9 mouse cellular contexts compared by ENCODE assay signal in the genomic region with DNA sequence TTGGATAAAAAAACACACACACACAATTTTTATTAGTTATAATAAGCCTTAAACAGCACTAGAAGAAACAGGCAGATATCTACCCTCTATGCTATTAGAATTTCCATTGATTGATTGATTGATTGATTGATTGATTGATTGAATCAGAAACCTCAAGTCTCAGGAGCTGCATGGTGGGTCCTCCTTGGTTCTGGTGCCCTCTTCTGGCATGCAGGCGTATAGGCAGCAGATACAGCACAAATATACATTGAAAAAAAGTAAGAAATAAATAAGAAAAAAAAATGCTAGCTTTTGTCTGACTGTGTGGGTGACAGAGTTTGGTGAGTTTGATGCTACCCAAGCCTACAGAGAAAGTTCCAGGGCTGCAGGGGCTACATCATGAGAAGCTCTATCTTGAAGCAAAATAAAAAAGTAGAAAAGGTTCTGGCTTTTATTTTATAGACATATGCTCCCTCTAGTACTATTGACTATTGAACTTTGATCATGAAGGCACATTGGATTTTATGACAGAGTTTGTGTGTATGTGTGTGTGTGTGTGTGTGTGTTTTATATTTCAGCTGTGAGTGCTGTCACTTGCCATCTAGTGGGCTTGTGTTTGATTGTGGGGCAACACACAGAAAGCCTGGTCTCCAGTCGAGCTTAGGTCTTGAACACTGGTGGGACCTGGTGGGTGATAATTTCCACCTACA. TPM values are rescaled to one million over a fixed set of nuclear protein-coding genes. Genes with fewer than 3 reads are reported as not detected.
DNase-seq lines count a peak whose midpoint lies in the region; ATAC-seq and TF ChIP-seq lines count a peak whose summit lies in the region.
"Had no signal": no experiment of that assay in that cellular context is flagged by ENCODE, and none has a peak within 500 bp of the region (broad histone marks: within the 10 kb centered on the region; RNA-seq: fewer than 3 reads in every experiment).

No protein-coding gene starts in this region.

- DNase-seq in left cerebral cortex, adult 2 months (ENCODE audit: extremely low spot score in 1 of 2, low spot score in 2 of 2): no peak
- DNase-seq in left cerebral cortex, adult 9 months (ENCODE audit: low spot score in 2 of 2): no peak
- DNase-seq in ES-CJ7 (ENCODE audit: low read depth, low spot score): peak; percentile 47
- DNase-seq in c-Kit-positive CD71-positive TER-119-positive erythroid progenitor cells, embryonic 14.5 days (ENCODE audit: low spot score): peak; percentile 78
- DNase-seq in mesoderm, embryonic 11.5 days (ENCODE audit: low read depth, low spot score): peak; percentile 61
- no peak for DNase-seq in cerebellum, postnatal 25 days

- no peak overlapping the region for H3K4me2 ChIP-seq in kidney, embryonic 15.5 days
- H3K4me2 ChIP-seq: hindbrain, embryonic 15.5 days had no signal

- no peaks in the 10 kb centered on the region for H3K27me3 ChIP-seq in kidney, embryonic 15.5 days
- H3K27me3 ChIP-seq: hindbrain, embryonic 15.5 days had no signal

- peaks cover 15% of the 10 kb centered on the region for H3K9me3 ChIP-seq in kidney, embryonic 15.5 days (replicated peaks)

- ATAC-seq in kidney, embryonic 15.5 days (replicated peaks; ENCODE audit: low FRiP score): no peak
- ATAC-seq in granulocyte monocyte progenitor cell, adult 5-6 weeks (replicated peaks; ENCODE audit: poor library complexity, severe bottlenecking): no peak; the same call in 1 of the 2 replicates

- peaks cover 37% of the 10 kb centered on the region for H3K36me3 ChIP-seq in kidney, embryonic 15.5 days

- 86% methylated on average over 2 of the region's 2 CpGs for WGBS in kidney, embryonic 15.5 days

- TF ChIP-seq CTCF in left cerebral cortex, adult 2 months (IDR thresholded peaks at IDR 0.05): peak; percentile 31

- H3K4me3 ChIP-seq in left cerebral cortex, adult 2 months: no peak overlapping the region
- H3K4me3 ChIP-seq in kidney, embryonic 15.5 days (replicated peaks): no peak overlapping the region
- H3K4me3 ChIP-seq: hindbrain, embryonic 15.5 days had no signal

- H3K9ac ChIP-seq in kidney, embryonic 15.5 days: no peak overlapping the region
- H3K9ac ChIP-seq: hindbrain, embryonic 15.5 days had no signal

- H3K4me1 ChIP-seq in kidney, embryonic 15.5 days: no peaks in the 10 kb centered on the region
- H3K4me1 ChIP-seq: hindbrain, embryonic 15.5 days had no signal

- no peak overlapping the region for H3K27ac ChIP-seq in left cerebral cortex, adult 2 months
- no peak overlapping the region for H3K27ac ChIP-seq in kidney, embryonic 15.5 days
- H3K27ac ChIP-seq: hindbrain, embryonic 15.5 days had no signal

- intact Hi-C loops in left cerebral cortex, adult 2 months (cut with DNase I): no loop called here

RNA-seq across cellular contexts. Expression of a gene that starts 25.7 kb away (rescaled TPM):
- total RNA-seq in left cerebral cortex, adult 2 months (2021): 10 to 100 TPM; 26.1 to 26.5 TPM
- 23.5 and 27.0 TPM in 2 replicates for polyA plus RNA-seq in kidney, embryonic 15.5 days (2015; fragmentation: Nextera tagmentation; extraction: Ambion mirVana)
- total RNA-seq in granulocyte monocyte progenitor cell, adult 5-6 weeks (2014; fragmentation: Nextera tagmentation): 39.0 and 72.4 TPM in 2 replicates
- 28.9 and 68.4 TPM in 2 replicates for total RNA-seq in granulocyte monocyte progenitor cell, adult 5-6 weeks (2017)

RNA-seq across cellular contexts. Expression of a gene that starts 59.4 kb away (rescaled TPM):
- total RNA-seq in left cerebral cortex, adult 2 months (2021): 1 to 10 TPM; 7.0 to 8.3 TPM
- polyA plus RNA-seq in kidney, embryonic 15.5 days (2015; fragmentation: Nextera tagmentation; extraction: Ambion mirVana): 27.0 and 27.7 TPM in 2 replicates
- 62.8 and 64.4 TPM in 2 replicates for total RNA-seq in granulocyte monocyte progenitor cell, adult 5-6 weeks (2014; fragmentation: Nextera tagmentation)
- 45.6 and 65.1 TPM in 2 replicates for total RNA-seq in granulocyte monocyte progenitor cell, adult 5-6 weeks (2017)

Comparison
In these comparisons a context has a peak if more than half of its experiments do, and no peak if none do; other contexts are left out.
1. DNase-seq: peak in ES-CJ7 (single experiment), c-Kit-positive CD71-positive TER-119-positive erythroid progenitor cells, embryonic 14.5 days (single experiment) and mesoderm, embryonic 11.5 days (single experiment); none in left cerebral cortex, adult 2 months (0 of 2), left cerebral cortex, adult 9 months (0 of 2) and cerebellum, postnatal 25 days (0 of 2).
2. RNA of a gene that starts 59.4 kb away (total RNA-seq): 45.6 to 65.1 TPM in granulocyte monocyte progenitor cell, adult 5-6 weeks; 7.0 to 8.3 TPM in left cerebral cortex, adult 2 months; every median in the first group is over 4 times any median in the second.